Mouse (Mus musculus): Measurements from ENCODE around the gene Asb4. TPM values are rescaled to one million over a fixed set of nuclear protein-coding genes. Genes with fewer than 3 reads are reported as not detected.

Asb4 gene
- polyA plus RNA-seq, 1 experiment from 2014 or later = 14.8 TPM

GRCm38 (mm10) chr6:5401394-5401793 lies 18.2 kb downstream of the Asb4 start:
- Histone ChIP-seq H3K9ac (no peak overlapping the region), H3K4me1 (replicated peaks) (peaks cover 16% of the 10 kb centered on the region), H3K4me2 (no peak overlapping the region), H3K27me3 (no peaks in the 10 kb centered on the region), H3K36me3 (no peaks in the 10 kb centered on the region), H3K27ac (no peak overlapping the region), H3K4me3 (no peak overlapping the region), H3K9me3 (no peaks in the 10 kb centered on the region)
- WGBS = 5% methylated on average over 3 of the region's 3 CpGs
- ATAC-seq (ENCODE audit: low FRiP score) = peak; percentile 86

GRCm38 (mm10) chr6:5403095-5403815 lies 20.1 kb downstream of the Asb4 start:
- Histone ChIP-seq H3K4me3 (peak overlapping the region; percentile 28), H3K4me1 (replicated peaks) (peaks cover 23% of the 10 kb centered on the region), H3K27ac (peak overlapping the region; percentile 79), H3K27me3 (no peaks in the 10 kb centered on the region), H3K9me3 (no peaks in the 10 kb centered on the region), H3K4me2 (peak overlapping the region; percentile 53), H3K36me3 (no peaks in the 10 kb centered on the region), H3K9ac (peak overlapping the region; percentile 31; the same call in 1 of the 2 replicates)
- WGBS = 8% methylated on average over 18 of the region's 18 CpGs
- ATAC-seq (ENCODE audit: low FRiP score) = peak; percentile 43

- 0 out of 2 replicates have a peak overlapping the region, but pooled peaks have one; percentile 31 for H3K9ac ChIP-seq
Observed at GRCm38 (mm10) chr6:5404016-5404415, 20.8 kb downstream of the Asb4 start.

GRCm38 (mm10) chr6:5408451-5409177 lies 25.4 kb downstream of the Asb4 start:
- peak overlapping the region; percentile 66 for H3K27ac ChIP-seq
- no peak overlapping the region for H3K4me2 ChIP-seq
- no peaks in the 10 kb centered on the region for H3K9me3 ChIP-seq
- H3K27me3 ChIP-seq = 0 out of 2 replicates have a peak, but pooled peaks cover 2% of the 10 kb centered on the region
- peaks cover 35% of the 10 kb centered on the region for H3K4me1 ChIP-seq (replicated peaks)
- no peak overlapping the region for H3K9ac ChIP-seq
- peak; percentile 93; the same call in 1 of the 2 replicates for ATAC-seq (ENCODE audit: low FRiP score)
- no peaks in the 10 kb centered on the region for H3K36me3 ChIP-seq
- H3K4me3 ChIP-seq = no peak overlapping the region
- 24% methylated on average over 8 of the region's 8 CpGs for WGBS

More at GRCm38 (mm10) chr6:5404016-5404415, 20.8 kb downstream of the Asb4 start:
- no peaks in the 10 kb centered on the region for H3K27me3 ChIP-seq
- no peaks in the 10 kb centered on the region for H3K9me3 ChIP-seq
- no peaks in the 10 kb centered on the region for H3K36me3 ChIP-seq
- H3K27ac ChIP-seq = peak overlapping the region; percentile 79
- ATAC-seq (ENCODE audit: low FRiP score) = peak; percentile 23; the same call in 1 of the 2 replicates
- peaks cover 31% of the 10 kb centered on the region for H3K4me1 ChIP-seq (replicated peaks)
- peak overlapping the region; percentile 53; the same call in 1 of the 2 replicates for H3K4me2 ChIP-seq
- H3K4me3 ChIP-seq = no peak overlapping the region
- 49% methylated on average over 6 of the region's 6 CpGs for WGBS

GRCm38 (mm10) chr6:5409676-5410075 lies 26.5 kb downstream of the Asb4 start:
- 75% methylated on average over 4 of the region's 4 CpGs for WGBS
- Histone ChIP-seq H3K4me1 (replicated peaks) (peaks cover 26% of the 10 kb centered on the region), H3K4me3 (no peak overlapping the region), H3K27me3 (0 out of 2 replicates have a peak, but pooled peaks cover 2% of the 10 kb centered on the region), H3K4me2 (no peak overlapping the region), H3K9me3 (no peaks in the 10 kb centered on the region), H3K27ac (0 out of 2 replicates have a peak overlapping the region, but pooled peaks have one; percentile 35), H3K9ac (no peak overlapping the region), H3K36me3 (no peaks in the 10 kb centered on the region)
- no peak for ATAC-seq (ENCODE audit: low FRiP score)

- peak; percentile 53 for ATAC-seq (ENCODE audit: low FRiP score)
- no peak overlapping the region for H3K27ac ChIP-seq
- H3K9ac ChIP-seq = no peak overlapping the region
- 52% methylated on average over 6 of the region's 6 CpGs for WGBS
- no peak overlapping the region for H3K4me3 ChIP-seq
- H3K36me3 ChIP-seq = no peaks in the 10 kb centered on the region
- H3K27me3 ChIP-seq = 0 out of 2 replicates have a peak, but pooled peaks cover 2% of the 10 kb centered on the region
- H3K9me3 ChIP-seq = no peaks in the 10 kb centered on the region
- H3K4me2 ChIP-seq = no peak overlapping the region
- H3K4me1 ChIP-seq (replicated peaks) = peaks cover 26% of the 10 kb centered on the region
Observed at GRCm38 (mm10) chr6:5410697-5411391, 27.7 kb downstream of the Asb4 start.

GRCm38 (mm10) chr6:5413282-5413681 lies 30.1 kb downstream of the Asb4 start:
- WGBS = 61% methylated on average over 8 of the region's 8 CpGs

GRCm38 (mm10) chr6:5421442-5421841 lies 38.3 kb downstream of the Asb4 start:
- Histone ChIP-seq H3K27ac (no peak overlapping the region), H3K9ac (no peak overlapping the region), H3K4me3 (no peak overlapping the region), H3K4me1 (replicated peaks) (no peaks in the 10 kb centered on the region), H3K27me3 (no peaks in the 10 kb centered on the region), H3K36me3 (no peaks in the 10 kb centered on the region), H3K9me3 (no peaks in the 10 kb centered on the region), H3K4me2 (no peak overlapping the region)
- ATAC-seq (ENCODE audit: low FRiP score) = no peak
- WGBS = 96% methylated on average over 2 of the region's 2 CpGs

More at GRCm38 (mm10) chr6:5413282-5413681, 30.1 kb downstream of the Asb4 start:
- no peaks in the 10 kb centered on the region for H3K36me3 ChIP-seq
- no peak overlapping the region for H3K27ac ChIP-seq
- no peak overlapping the region for H3K4me2 ChIP-seq
- H3K4me3 ChIP-seq = no peak overlapping the region
- no peak overlapping the region for H3K9ac ChIP-seq
- no peak for ATAC-seq (ENCODE audit: low FRiP score)
- H3K9me3 ChIP-seq = no peaks in the 10 kb centered on the region
- peaks cover 19% of the 10 kb centered on the region for H3K4me1 ChIP-seq (replicated peaks)
- 0 out of 2 replicates have a peak, but pooled peaks cover 2% of the 10 kb centered on the region for H3K27me3 ChIP-seq

- Histone ChIP-seq H3K9me3 (no peaks in the 10 kb centered on the region), H3K36me3 (no peaks in the 10 kb centered on the region), H3K27me3 (no peaks in the 10 kb centered on the region), H3K27ac (no peak overlapping the region), H3K9ac (no peak overlapping the region), H3K4me3 (no peak overlapping the region), H3K4me2 (no peak overlapping the region), H3K4me1 (replicated peaks) (no peaks in the 10 kb centered on the region)
- 92% methylated on average over 3 of the region's 3 CpGs for WGBS
- no peak for ATAC-seq (ENCODE audit: low FRiP score)
Observed at GRCm38 (mm10) chr6:5422386-5422785, 39.2 kb downstream of the Asb4 start.

- Histone ChIP-seq H3K27me3 (no peaks in the 10 kb centered on the region), H3K9me3 (no peaks in the 10 kb centered on the region), H3K9ac (no peak overlapping the region), H3K4me1 (replicated peaks) (no peaks in the 10 kb centered on the region), H3K4me2 (no peak overlapping the region), H3K4me3 (no peak overlapping the region), H3K27ac (no peak overlapping the region), H3K36me3 (no peaks in the 10 kb centered on the region)
- no peak for ATAC-seq (ENCODE audit: low FRiP score)
- whole genome bisulfite sequencing = 87% methylated on average over 15 of the region's 15 CpGs
Observed at GRCm38 (mm10) chr6:5423594-5423993, 40.4 kb downstream of the Asb4 start.

- WGBS = 89% methylated on average over 2 of the region's 2 CpGs
- H3K9me3 ChIP-seq = no peaks in the 10 kb centered on the region
- H3K36me3 ChIP-seq = no peaks in the 10 kb centered on the region
- no peak for ATAC-seq (ENCODE audit: low FRiP score)
- no peak overlapping the region for H3K9ac ChIP-seq
- no peak overlapping the region for H3K4me2 ChIP-seq
- no peak overlapping the region for H3K4me3 ChIP-seq
- no peaks in the 10 kb centered on the region for H3K4me1 ChIP-seq (replicated peaks)
- no peaks in the 10 kb centered on the region for H3K27me3 ChIP-seq
- H3K27ac ChIP-seq = no peak overlapping the region
Observed at GRCm38 (mm10) chr6:5427033-5427432, 43.8 kb downstream of the Asb4 start.

- 96% methylated on average over 4 of the region's 4 CpGs for WGBS
- ATAC-seq (ENCODE audit: low FRiP score) = no peak
- H3K9ac ChIP-seq = no peak overlapping the region
Observed at GRCm38 (mm10) chr6:5429562-5429961, 46.4 kb downstream of the Asb4 start.

More at GRCm38 (mm10) chr6:5429562-5429961, 46.4 kb downstream of the Asb4 start:
- Histone ChIP-seq H3K9me3 (no peaks in the 10 kb centered on the region), H3K27me3 (no peaks in the 10 kb centered on the region), H3K4me2 (no peak overlapping the region), H3K36me3 (no peaks in the 10 kb centered on the region), H3K4me3 (no peak overlapping the region), H3K27ac (no peak overlapping the region), H3K4me1 (replicated peaks) (no peaks in the 10 kb centered on the region)

Measured in hindbrain, embryonic 13.5 days (tissue).